Mouse (Mus musculus) liver, embryonic 12.5 days (tissue): ENCODE measurements around the gene Gm21812. TPM values are rescaled to one million over a fixed set of nuclear protein-coding genes. Genes with fewer than 3 reads are reported as not detected.
"Not testable (repeated sequence)": the region's sequence is repeated elsewhere in the genome, so short reads cannot be mapped to it uniquely, and the experiment has no call there.

Source experiments
- ATAC-seq: fragments of 200-750 bp; cut with Nextera tagmentation; 2 replicates; pipeline ENCODE4 v1.8.0; 2017; ENCODE audit warnings: moderate number of reproducible peaks, mild to moderate bottlenecking, moderate library complexity
- H3K27ac ChIP-seq: fragments of 300-500 bp; sonication (generic); 2 replicates; pipeline ENCODE4 v1.5.1; 2016; ENCODE audit warnings: mild to moderate bottlenecking
- H3K27me3 ChIP-seq: fragments of 300-500 bp; sonication (generic); replicated peaks from 2 replicates; pipeline ENCODE4 v1.6.1; 2016; ENCODE audit warnings: mild to moderate bottlenecking, moderate library complexity
- H3K36me3 ChIP-seq: fragments of 300-500 bp; sonication (generic); 2 replicates; pipeline ENCODE4 v1.6.1; 2016; ENCODE audit warnings: mild to moderate bottlenecking, moderate library complexity
- H3K4me1 ChIP-seq: fragments of 300-500 bp; sonication (generic); 2 replicates; pipeline ENCODE4 v1.6.1; 2016
- H3K4me2 ChIP-seq: fragments of 300-500 bp; sonication (generic); 2 replicates; pipeline ENCODE4 v1.6.1; 2016; ENCODE audit warnings: mild to moderate bottlenecking, moderate library complexity
- H3K4me3 ChIP-seq: fragments of 300-500 bp; sonication (generic); 2 replicates; pipeline ENCODE4 v1.5.1; 2016; ENCODE audit warnings: mild to moderate bottlenecking, moderate library complexity
- H3K9ac ChIP-seq: fragments of 300-500 bp; sonication (generic); 2 replicates; pipeline ENCODE4 v1.6.1; 2016; ENCODE audit warnings: mild to moderate bottlenecking, moderate library complexity
- H3K9me3 ChIP-seq: fragments of 300-500 bp; sonication (generic); replicated peaks from 2 replicates; pipeline ENCODE4 v1.6.1; 2016; ENCODE audit warnings: mild to moderate bottlenecking, moderate library complexity
- WGBS: fragments of 180-500 bp; shearing (Covaris S2); methylation state at CpG from one replicate; pipeline ENCODE4 v1.1.7; 2016; ENCODE audit not compliant: insufficient replicate concordance; 5-methylcytosine and 5-hydroxymethylcytosine counted together
- polyA plus RNA-seq: library from polyadenylated mRNA; unstranded; fragments of >200 nt; fragmentation: Nextera tagmentation; extraction: Ambion mirVana; gene quantifications from 2 replicates; pipeline ENCODE4 v1.2.1, GENCODE M21; 2016

Gene Gm21812
- not detected in 2 replicates for polyA plus RNA-seq

- not testable (repeated sequence) for ATAC-seq, H3K4me1 ChIP-seq
- WGBS = no CpG with 5 or more reads among the region's 4 CpGs
These were observed at the start of gene Gm21812 for GRCm38 (mm10) chrY:9347084-9347483. Gm21812 (minus strand) TSS chrY:9347184.

More at GRCm38 (mm10) chrY:9347084-9347483, at the start of gene Gm21812:
- not testable (repeated sequence) for H3K4me2 ChIP-seq, H3K27ac ChIP-seq, H3K9ac ChIP-seq, H3K4me3 ChIP-seq, H3K27me3 ChIP-seq, H3K9me3 ChIP-seq, H3K36me3 ChIP-seq

Other genes starting within 250 kb of the Gm21812 start
- gene Gm21292, start 213.3 kb downstream of the Gm21812 start, polyA plus RNA-seq = not detected in 2 replicates
- not detected in 2 replicates for gene Gm21721, start 145.0 kb downstream of the Gm21812 start, polyA plus RNA-seq
- gene Gm21874, start 69.0 kb upstream of the Gm21812 start, polyA plus RNA-seq = not detected in 2 replicates